Mouse (Mus musculus) hindbrain, postnatal 0 days (tissue): ENCODE measurements around the gene Gm10719. TPM values are rescaled to one million over a fixed set of nuclear protein-coding genes. Genes with fewer than 3 reads are reported as not detected.

Experiments
- microRNA-seq, 2 experiments: library from miRNA; unstranded; fragments of <30 nt; microRNA quantifications; one replicate each; pipeline ENCODE4; 2016
- polyA plus RNA-seq: library from polyadenylated mRNA; unstranded; fragments of >200 nt; fragmentation: Nextera tagmentation; extraction: Ambion mirVana; gene quantifications from 2 replicates; pipeline ENCODE4 v1.2.1, GENCODE M21; 2015
- total RNA-seq: library from RNA; depleted of rRNA; stranded (reverse); fragments of >200 nt; gene quantifications from 2 replicates; pipeline ENCODE4 v1.2.3, GENCODE M21; 2014; rRNA removed

Gene Gm10719
- total and polyA plus RNA-seq, 2 experiments from 2014 or later: 0.38 TPM; not detected in 1

Small RNA genes lying within 50 kb of the gene (microRNA-seq; reads per million reads assigned to microRNA genes)
- gene Mir101c: 0 to 0.36 reads per million in 2 experiments

Other genes with a start within 250 kb of the Gm10719 start
- not detected in 2 replicates for gene Gm10722, start 16.5 kb upstream of the Gm10719 start, total RNA-seq
- gene Gm10722, start 16.5 kb upstream of the Gm10719 start, polyA plus RNA-seq: not detected in 2 replicates
- not detected in 2 replicates for gene Gm11168, start 14.1 kb upstream of the Gm10719 start, total RNA-seq
- gene Gm11168, start 14.1 kb upstream of the Gm10719 start, polyA plus RNA-seq: 0.28 TPM in 1 of 2 replicates, not detected in the other
- not detected in 2 replicates for gene Gm10721, start 4.3 kb upstream of the Gm10719 start, total RNA-seq
- 0.35 TPM in 1 of 2 replicates, not detected in the other for gene Gm10721, start 4.3 kb upstream of the Gm10719 start, polyA plus RNA-seq
- gene Gm10720, start 1.8 kb upstream of the Gm10719 start, total RNA-seq: not detected in 2 replicates
- gene Gm10720, start 1.8 kb upstream of the Gm10719 start, polyA plus RNA-seq: not detected in 2 replicates
- gene Gm10718, start 6.1 kb downstream of the Gm10719 start, total RNA-seq: not detected in 2 replicates
- gene Gm10718, start 6.1 kb downstream of the Gm10719 start, polyA plus RNA-seq: 0.41 TPM in 1 of 2 replicates, not detected in the other
- gene Gm10717, start 8.0 kb downstream of the Gm10719 start, total RNA-seq: 0.31 TPM in 1 of 2 replicates, not detected in the other
- gene Gm10717, start 8.0 kb downstream of the Gm10719 start, polyA plus RNA-seq: 0.38 TPM in 1 of 2 replicates, not detected in the other
- gene Gm17535, start 17.2 kb downstream of the Gm10719 start, total RNA-seq: not detected in 2 replicates
- not detected in 2 replicates for gene Gm17535, start 17.2 kb downstream of the Gm10719 start, polyA plus RNA-seq
- gene Gm10715, start 19.5 kb downstream of the Gm10719 start, total RNA-seq: not detected in 2 replicates
- gene Gm10715, start 19.5 kb downstream of the Gm10719 start, polyA plus RNA-seq: not detected in 2 replicates